Mouse (Mus musculus) megakaryocyte progenitor cell, adult 5-6 weeks (primary cell): Measurements from ENCODE around the gene Car5a. TPM values are rescaled to one million over a fixed set of nuclear protein-coding genes. Genes with fewer than 3 reads are reported as not detected.

ENCODE experiments used
- ATAC-seq: replicated peaks from 2 replicates; pipeline ENCODE4 v1.8.0; 2016; ENCODE audit warnings: mild to moderate bottlenecking, moderate TSS enrichment, inconsistent platforms; ENCODE audit not compliant: poor library complexity
- total RNA-seq, 2 experiments: library from RNA; stranded (forward) in 1 of 2; stranded (reverse) in 1 of 2; fragments of 157-497, 149-512 nt in 1 of 2; fragments of 200-1000 nt in 1 of 2; gene quantifications; 2 replicates each; pipeline versions ENCODE4 v1.2.3 to v1.2.4; 2015 to 2017

Car5a gene
- total RNA-seq, 2 experiments from 2014 or later, result not detected

- ATAC-seq, result no peak
Observed at GRCm38 (mm10) chr8:121935341-121936294, 9.1 kb downstream of the Car5a start.

GRCm38 (mm10) chr8:121934923-121935322 is 9.8 kb downstream of the Car5a start:
- no peak for ATAC-seq

GRCm38 (mm10) chr8:121934506-121934905 is 10.2 kb downstream of the Car5a start:
- peak; percentile 78 for ATAC-seq

- ATAC-seq, result peak; percentile 30; the same call in 1 of the 2 replicates
Observed at GRCm38 (mm10) chr8:121932668-121933520, 11.8 kb downstream of the Car5a start.

- ATAC-seq, result no peak
Observed at GRCm38 (mm10) chr8:121932026-121932667, 12.6 kb downstream of the Car5a start.

- no peak for ATAC-seq
Observed at GRCm38 (mm10) chr8:121931571-121931970, 13.1 kb downstream of the Car5a start.

- 0 out of 2 replicates have a peak, but pooled peaks have one; percentile 26 for ATAC-seq
Observed at GRCm38 (mm10) chr8:121930047-121930446, 14.7 kb downstream of the Car5a start.

GRCm38 (mm10) chr8:121927316-121927715 is 17.4 kb downstream of the Car5a start:
- ATAC-seq, result peak; percentile 94

- no peak for ATAC-seq
Observed at GRCm38 (mm10) chr8:121926266-121926665, 18.4 kb downstream of the Car5a start.

- peak; percentile 77 for ATAC-seq
Observed at GRCm38 (mm10) chr8:121925624-121926023, 19.1 kb downstream of the Car5a start.

- ATAC-seq, result no peak
Observed at GRCm38 (mm10) chr8:121924681-121925080, 20.0 kb downstream of the Car5a start.

- no peak for ATAC-seq
Observed at GRCm38 (mm10) chr8:121922101-121922500, 22.6 kb downstream of the Car5a start.

GRCm38 (mm10) chr8:121921582-121921981 is 23.1 kb downstream of the Car5a start:
- 0 out of 2 replicates have a peak, but pooled peaks have one; percentile 10 for ATAC-seq

GRCm38 (mm10) chr8:121919731-121920130 is 25.0 kb downstream of the Car5a start:
- ATAC-seq, result peak; percentile 88

GRCm38 (mm10) chr8:121919158-121919557 is 25.5 kb downstream of the Car5a start:
- ATAC-seq, result no peak

GRCm38 (mm10) chr8:121913378-121913777 is 31.3 kb downstream of the Car5a start:
- no peak for ATAC-seq

GRCm38 (mm10) chr8:121912831-121913230 is 31.9 kb downstream of the Car5a start:
- ATAC-seq, result no peak

- no peak for ATAC-seq
Observed at GRCm38 (mm10) chr8:121911987-121912386, 32.7 kb downstream of the Car5a start.

- no peak for ATAC-seq
Observed at GRCm38 (mm10) chr8:121911400-121911799, 33.3 kb downstream of the Car5a start.

- ATAC-seq, result 0 out of 2 replicates have a peak, but pooled peaks have one; percentile 14
Observed at GRCm38 (mm10) chr8:121909663-121910062, 35.0 kb downstream of the Car5a start.

GRCm38 (mm10) chr8:121909148-121909541 is 35.6 kb downstream of the Car5a start:
- ATAC-seq, result no peak
